8 mouse cellular contexts compared by ENCODE assay signal in the genomic region with DNA sequence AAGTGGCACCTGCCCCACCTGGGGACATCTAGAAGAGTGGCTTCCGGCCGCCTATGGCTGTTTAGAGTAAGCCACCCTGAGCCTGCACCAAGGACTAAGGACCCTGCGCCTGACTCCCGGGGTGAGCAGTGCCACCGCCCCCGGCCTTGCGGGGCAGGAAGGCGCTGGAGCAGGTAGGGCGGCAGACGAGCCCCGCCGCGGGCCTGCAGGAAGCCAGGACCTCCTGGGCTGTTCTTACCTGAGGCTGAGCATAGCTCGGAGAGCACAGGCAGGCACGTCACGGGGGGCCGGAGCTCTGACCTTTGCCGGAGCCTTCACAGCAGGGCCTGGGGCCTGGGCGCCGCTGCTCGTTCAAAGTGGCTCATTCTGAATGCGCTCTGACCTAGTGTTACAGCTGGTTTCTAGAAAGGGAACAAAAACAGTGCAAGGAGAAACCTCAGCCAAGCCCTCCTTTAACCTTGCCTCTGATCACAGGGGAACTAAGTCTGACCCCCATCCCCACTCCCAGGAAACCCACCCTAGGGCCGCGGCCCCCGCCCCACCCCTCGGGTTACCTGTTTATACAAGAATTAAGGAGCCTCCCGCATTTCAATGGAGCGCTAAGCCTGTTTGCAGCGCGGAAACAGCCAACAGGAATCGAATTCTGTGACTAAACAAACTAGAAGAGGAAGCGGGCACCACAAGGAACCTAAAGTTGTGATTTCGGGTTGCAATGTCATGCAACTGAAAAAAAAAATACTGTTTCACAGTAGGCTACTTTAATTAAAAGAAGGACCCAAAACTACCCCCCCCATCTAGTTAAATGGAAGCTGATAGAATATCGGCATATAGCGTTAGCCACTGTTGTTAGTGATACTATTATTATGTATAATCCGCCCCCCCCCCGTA. TPM values are rescaled to one million over a fixed set of nuclear protein-coding genes. Genes with fewer than 3 reads are reported as not detected.
DNase-seq lines count a peak whose midpoint lies in the region; ATAC-seq and TF ChIP-seq lines count a peak whose summit lies in the region.

No protein-coding gene starts in this region.

- H3K36me3 ChIP-seq in forebrain, postnatal 0 days (ENCODE audit: insufficient read depth): no peaks in the 10 kb centered on the region
- no peaks in the 10 kb centered on the region for H3K36me3 ChIP-seq in intestine, embryonic 16.5 days (ENCODE audit: control insufficient read depth, insufficient read depth, low read length)

- no peak overlapping the region for H3K27ac ChIP-seq in forebrain, postnatal 0 days (ENCODE audit: low read depth, low read length)
- H3K27ac ChIP-seq in intestine, embryonic 16.5 days (ENCODE audit: low read length): peak overlapping the region; percentile 98

- peaks cover 6% of the 10 kb centered on the region; the same call in 1 of the 2 replicates for H3K4me1 ChIP-seq in forebrain, postnatal 0 days (ENCODE audit: insufficient read depth)
- peaks cover 9% of the 10 kb centered on the region for H3K4me1 ChIP-seq in intestine, embryonic 16.5 days (ENCODE audit: control insufficient read depth, insufficient read depth, low read length)
- no peaks in the 10 kb centered on the region; the same call in 1 of the 2 replicates for H3K4me1 ChIP-seq in lung, adult 2 months (ENCODE audit: control insufficient read depth, insufficient read depth, low read length)

- H3K27me3 ChIP-seq in forebrain, postnatal 0 days (ENCODE audit: insufficient read depth, low read length): peaks cover 18% of the 10 kb centered on the region
- peaks cover 9% of the 10 kb centered on the region; the same call in 1 of the 2 replicates for H3K27me3 ChIP-seq in intestine, embryonic 16.5 days (replicated peaks; ENCODE audit: control insufficient read depth, insufficient read depth, low read length)

- no peak for TF ChIP-seq CTCF in forebrain, postnatal 0 days (IDR thresholded peaks at IDR 0.05; ENCODE audit: low read depth)
- TF ChIP-seq CTCF in lung, adult 2 months (IDR thresholded peaks at IDR 0.05; ENCODE audit: insufficient read depth, low read length): no peak

- peak; percentile 40; the same call in 1 of the 2 replicates for TF ChIP-seq POLR2A in lung, adult 2 months (IDR thresholded peaks at IDR 0.05; ENCODE audit: borderline replicate concordance, extremely low read depth, low read depth, low read length)

- H3K4me2 ChIP-seq in forebrain, postnatal 0 days (ENCODE audit: low read depth): peak overlapping the region; percentile 65
- peak overlapping the region; percentile 82 for H3K4me2 ChIP-seq in intestine, embryonic 16.5 days (ENCODE audit: low read depth, low read length)

- H3K9ac ChIP-seq in forebrain, postnatal 0 days: peak overlapping the region; percentile 31
- H3K9ac ChIP-seq in intestine, embryonic 16.5 days (ENCODE audit: low read depth, low read length): peak overlapping the region; percentile 83

- WGBS in forebrain, postnatal 0 days: 11% methylated on average over 37 of the region's 37 CpGs
- WGBS in intestine, embryonic 16.5 days: 11% methylated on average over 37 of the region's 37 CpGs
- 13% methylated on average over 37 of the region's 37 CpGs for WGBS in lung, adult 2 months

- DNase-seq in CD8-positive naive resting alpha-beta T cell, adult 2 months (ENCODE audit: low read depth in 2 of 2, low spot score in 2 of 2): peak; percentile 48 to 59
- DNase-seq in adrenal gland, postnatal 14 days: peak; percentile 72
- peak; percentile 14 for DNase-seq in forebrain, postnatal 0 days
- DNase-seq in lung, adult 2 months: peak; percentile 75
- DNase-seq in thymus, postnatal 4 days: peak; percentile 69
- DNase-seq in right cerebral cortex, postnatal 36 days (ENCODE audit: low spot score in 2 of 2): no peak

- no peak for ATAC-seq in forebrain, postnatal 0 days
- peak; percentile 80 for ATAC-seq in intestine, embryonic 16.5 days
- peak; percentile 34; the same call in 1 of the 2 replicates for ATAC-seq in neutrophil, adult 5-6 weeks (ENCODE audit: extremely low read depth, insufficient number of reproducible peaks, low FRiP score, poor library complexity, severe bottlenecking)

- no peaks in the 10 kb centered on the region for H3K9me3 ChIP-seq in forebrain, postnatal 0 days (ENCODE audit: low read length)
- no peaks in the 10 kb centered on the region for H3K9me3 ChIP-seq in intestine, embryonic 16.5 days (ENCODE audit: control insufficient read depth, low read length)

- peak overlapping the region; percentile 40 for H3K4me3 ChIP-seq in forebrain, postnatal 0 days (ENCODE audit: low read depth, low read length)
- H3K4me3 ChIP-seq in intestine, embryonic 16.5 days (ENCODE audit: low read length): peak overlapping the region; percentile 65
- H3K4me3 ChIP-seq in lung, adult 2 months (replicated peaks; ENCODE audit: extremely low read depth, low read depth, low read length): peak overlapping the region; percentile 54

RNA-seq across cellular contexts. Expression of gene Rbm47, which starts 21.4 kb away (rescaled TPM):
- 69.7 and 82.0 TPM in 2 replicates for total RNA-seq in adrenal gland, postnatal 14 days (2021)
- 1.2 and 2.7 TPM in 2 replicates for total RNA-seq in forebrain, postnatal 0 days (2014; rRNA removed)
- 2.3 and 3.3 TPM in 2 replicates for polyA plus RNA-seq in forebrain, postnatal 0 days (2015; fragmentation: Nextera tagmentation; extraction: Ambion mirVana)
- polyA plus RNA-seq in intestine, embryonic 16.5 days (2015; fragmentation: Nextera tagmentation; extraction: Ambion mirVana): 149 and 169 TPM in 2 replicates
- polyA plus RNA-seq in lung, adult 2 months (2012; rRNA removed): 33.1 and 37.2 TPM in 2 replicates
- 24.1 and 25.5 TPM in 2 replicates for total RNA-seq in neutrophil, adult 5-6 weeks (2017)

Comparison
In these comparisons a context has a peak if more than half of its experiments do, and no peak if none do; other contexts are left out.
1. DNase-seq: peak in CD8-positive naive resting alpha-beta T cell, adult 2 months (2 of 2), adrenal gland, postnatal 14 days (single experiment), forebrain, postnatal 0 days (single experiment), lung, adult 2 months (single experiment) and thymus, postnatal 4 days (single experiment); none in right cerebral cortex, postnatal 36 days (0 of 2).
2. Peak in every context shown above with its lines, with median percentiles within 50 percentile points of each other: H3K4me3 ChIP-seq.